Mouse (Mus musculus) gastrocnemius, postnatal 14 days (tissue): Measurements from ENCODE around the gene Fam189a1. TPM values are rescaled to one million over a fixed set of nuclear protein-coding genes. Genes with fewer than 3 reads are reported as not detected.
A peak's percentile ranks its signal among the peaks of the same experiment; 100 is the strongest.

Experiments
- DNase-seq: peaks from one replicate; pipeline ENCODE4 v3.0.0; 2021; ENCODE audit warnings: mixed read lengths
- intact Hi-C: fragments of 180-260 bp; cut with DNase I; formaldehyde crosslinking; loops from one replicate; pipeline ENCODE4 v1.15.1; 2025; ENCODE audit warnings: low total_unique reads
- total RNA-seq, 2 experiments: library from RNA; stranded (reverse); gene quantifications; 2 replicates each; pipeline ENCODE4 v1.2.3; 2021

The Fam189a1 gene
- total RNA-seq, 2 experiments from 2014 or later: 0.09 TPM; not detected in 1

DNA sequence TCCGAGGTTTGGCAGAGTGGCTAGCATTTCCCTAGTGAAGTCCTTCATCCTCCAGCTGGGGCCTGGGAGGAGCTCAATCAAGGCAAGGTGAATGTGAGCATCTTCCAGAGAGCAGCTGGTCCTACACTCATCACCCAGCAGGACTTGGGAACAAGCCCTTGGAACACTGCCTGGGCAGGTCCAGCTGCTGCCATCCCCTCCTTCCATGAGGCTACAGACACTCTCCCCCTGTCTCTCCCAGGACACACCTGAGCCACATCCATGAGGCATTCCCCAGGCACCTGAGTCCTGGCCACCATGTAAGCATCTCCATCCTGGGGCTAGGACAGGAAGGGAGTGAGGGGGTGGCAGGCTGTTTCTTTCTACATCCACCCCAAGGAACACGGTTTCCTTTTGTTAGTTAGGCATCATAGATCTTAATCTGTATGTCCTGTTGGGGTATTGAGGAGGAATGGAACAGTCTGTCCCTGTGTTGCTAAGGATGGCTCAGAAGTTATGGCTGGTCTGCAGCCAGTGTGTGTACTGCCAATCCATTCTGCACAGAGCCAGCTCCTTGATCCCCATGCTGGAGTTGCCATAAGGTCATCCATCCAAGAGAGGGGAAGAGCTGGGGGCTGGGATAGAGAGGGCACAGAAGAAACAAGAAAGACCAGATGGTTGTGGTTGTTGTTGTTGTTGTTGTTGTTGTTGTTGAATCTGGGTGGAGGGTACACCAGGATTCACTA, 174.7 kb downstream of the Fam189a1 start:
- DNase-seq: no peak
- intact Hi-C loops: no loop called here

DNA sequence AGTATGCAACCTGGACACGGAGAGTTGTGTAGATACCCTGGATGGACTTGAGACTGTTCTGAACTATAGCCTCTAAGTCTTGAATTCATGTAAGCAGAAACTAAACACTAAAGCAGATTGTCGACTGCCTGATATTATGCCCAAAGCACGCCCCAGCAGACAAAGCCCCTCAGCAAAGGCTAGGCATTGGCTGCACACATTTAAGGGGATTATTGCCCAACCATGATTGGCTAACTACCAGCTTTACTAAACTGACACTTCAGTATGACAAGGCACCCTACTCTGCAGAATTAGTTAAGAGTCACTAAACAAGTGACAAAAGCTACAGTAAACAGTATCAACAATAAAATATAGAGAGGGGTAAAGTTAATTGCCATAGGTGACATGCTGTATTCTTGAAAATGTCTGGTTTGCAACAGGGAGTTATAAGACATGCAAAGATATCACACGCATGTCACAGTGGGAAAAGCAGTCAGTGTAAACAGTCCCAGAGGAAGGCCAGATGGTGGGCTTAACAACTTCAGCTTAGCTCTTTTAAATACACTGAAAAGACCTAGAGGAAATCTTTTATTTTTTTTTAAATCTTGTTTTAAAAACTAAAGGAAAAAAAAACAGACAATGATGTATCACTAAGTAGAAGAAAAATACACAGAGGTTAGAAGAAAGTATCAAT, 182.6 kb downstream of the Fam189a1 start:
- intact Hi-C loops: no loop called here
- no peak for DNase-seq

DNA sequence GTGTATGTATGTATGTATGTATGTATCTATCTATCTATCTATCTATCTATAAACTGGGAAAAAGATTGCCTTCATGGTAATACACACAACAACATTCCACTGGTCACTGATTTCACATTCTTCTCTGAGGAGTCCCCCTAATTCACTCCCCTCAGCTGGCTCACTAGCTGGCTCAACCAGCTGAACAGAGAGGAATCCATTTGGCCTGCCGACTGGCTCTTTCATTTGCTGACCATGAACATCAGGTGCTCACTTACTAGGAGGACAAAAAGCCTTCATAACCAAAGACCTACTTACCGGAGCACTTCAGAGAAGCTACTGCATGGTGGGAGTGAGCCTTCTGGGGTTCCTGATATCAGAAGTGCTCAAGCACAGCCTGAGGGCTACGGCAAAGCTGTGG, 194.2 kb downstream of the Fam189a1 start:
- intact Hi-C loops: no loop called here

DNA sequence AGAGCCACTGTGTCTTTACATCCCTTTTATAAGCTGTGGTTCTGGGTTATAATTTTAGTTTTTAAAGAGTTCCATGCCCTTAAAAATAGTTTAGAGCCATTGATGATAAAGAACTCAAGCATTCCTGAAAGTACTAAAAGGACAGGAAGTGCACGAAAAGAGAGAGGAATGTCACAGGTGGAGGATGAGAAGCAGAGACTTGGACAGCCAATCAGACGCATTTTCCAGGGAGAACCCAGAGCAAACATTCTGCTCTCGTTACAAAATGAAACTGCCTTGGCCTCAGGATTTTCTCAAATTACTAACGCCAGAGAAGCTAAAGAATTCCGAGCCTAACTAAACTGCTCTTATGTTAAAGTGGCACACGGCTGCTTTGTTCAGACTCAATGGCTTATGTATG, 197.3 kb downstream of the Fam189a1 start:
- no peak for DNase-seq
- intact Hi-C loops: loop anchor here (10.0 kb wide), 1 partner anchor 116 kb away; no protein-coding TSS in a partner anchor

More for the DNA sequence above, 194.2 kb downstream of the Fam189a1 start:
- DNase-seq: no peak

DNA sequence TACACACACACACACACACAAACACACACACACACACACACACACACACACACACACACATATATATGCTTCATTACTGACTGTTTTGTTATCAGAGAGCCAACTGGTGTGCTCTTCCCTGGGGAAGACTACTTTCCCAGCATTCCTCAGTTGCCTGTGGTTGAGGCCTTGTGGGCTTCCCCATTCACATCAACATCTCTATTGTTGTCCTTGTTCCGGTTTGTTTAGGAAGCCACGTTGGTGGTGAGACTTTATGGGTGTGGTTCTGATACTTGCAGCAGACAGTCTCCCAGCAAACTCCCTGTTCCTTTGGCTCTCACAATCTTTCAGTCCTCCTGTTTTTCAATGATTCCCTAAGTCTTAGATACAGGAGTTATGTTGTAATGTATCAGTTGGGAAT, 204.2 kb downstream of the Fam189a1 start:
- DNase-seq: no peak
- intact Hi-C loops: loop anchor here (2.0 to 10.0 kb wide), 2 partner anchors 45 to 123 kb away; no protein-coding TSS in a partner anchor

DNA sequence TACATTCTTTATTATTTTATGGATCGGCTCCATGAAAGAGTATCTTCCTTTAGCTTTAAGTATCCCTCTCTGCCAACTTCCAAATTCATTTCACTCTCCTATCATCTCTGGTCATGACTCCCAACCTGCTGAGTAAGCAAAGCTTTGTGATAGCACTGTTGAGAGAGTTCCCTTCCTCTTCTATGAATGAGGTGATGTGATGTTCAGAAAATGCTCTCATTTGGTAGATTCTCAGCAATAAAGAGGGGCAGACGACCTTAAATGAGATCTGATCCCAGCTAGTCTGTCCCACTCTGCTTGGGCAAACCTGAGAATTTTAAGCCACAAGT, 205.6 kb downstream of the Fam189a1 start:
- intact Hi-C loops: loop anchor here (10.0 kb wide), 1 partner anchor 124 kb away; no protein-coding TSS in a partner anchor
- DNase-seq: no peak

DNA sequence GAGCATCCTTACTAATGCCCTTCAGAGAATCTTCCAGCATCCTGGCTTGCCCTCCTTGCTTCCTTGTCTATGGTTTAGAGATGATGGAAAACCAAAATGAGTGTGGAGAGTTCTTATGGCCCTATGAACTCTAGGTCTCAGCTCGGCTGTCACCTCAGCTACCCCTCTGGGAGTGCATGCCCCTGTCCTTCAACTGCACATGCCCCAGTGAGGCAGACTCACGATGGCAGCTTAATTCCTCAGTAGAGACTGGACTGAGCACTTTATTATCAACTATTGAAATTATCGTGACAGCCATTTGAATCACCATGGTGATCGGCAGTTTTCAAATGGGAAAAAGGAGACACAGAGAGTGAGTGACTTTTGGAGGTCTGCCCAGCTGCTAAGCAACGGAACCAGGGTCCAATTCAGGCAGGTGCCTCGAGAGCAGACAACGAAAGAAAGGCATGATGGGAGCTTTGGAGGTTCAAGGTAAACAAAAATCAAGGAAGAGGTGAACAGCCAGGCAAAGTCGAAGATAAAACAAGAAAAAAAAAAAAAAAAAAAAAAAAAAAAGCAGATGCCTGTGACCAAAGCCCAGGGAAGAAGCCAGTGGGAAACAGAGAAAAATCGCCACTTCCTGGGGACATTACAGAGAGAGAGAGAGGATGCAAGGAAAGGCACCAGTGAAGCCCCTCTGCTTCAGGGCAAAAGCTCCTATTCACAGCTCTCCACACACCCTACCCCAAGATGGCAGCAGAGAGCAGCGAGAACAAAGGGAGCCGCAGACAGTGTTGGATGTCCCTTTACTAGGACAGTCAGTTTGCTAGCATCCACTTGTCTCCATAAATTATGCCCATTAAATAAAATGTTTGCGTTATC, 206.2 kb downstream of the Fam189a1 start:
- intact Hi-C loops: loop anchor here (10.0 kb wide), 1 partner anchor 125 kb away; no protein-coding TSS in a partner anchor
- DNase-seq: peak; percentile 31

DNA sequence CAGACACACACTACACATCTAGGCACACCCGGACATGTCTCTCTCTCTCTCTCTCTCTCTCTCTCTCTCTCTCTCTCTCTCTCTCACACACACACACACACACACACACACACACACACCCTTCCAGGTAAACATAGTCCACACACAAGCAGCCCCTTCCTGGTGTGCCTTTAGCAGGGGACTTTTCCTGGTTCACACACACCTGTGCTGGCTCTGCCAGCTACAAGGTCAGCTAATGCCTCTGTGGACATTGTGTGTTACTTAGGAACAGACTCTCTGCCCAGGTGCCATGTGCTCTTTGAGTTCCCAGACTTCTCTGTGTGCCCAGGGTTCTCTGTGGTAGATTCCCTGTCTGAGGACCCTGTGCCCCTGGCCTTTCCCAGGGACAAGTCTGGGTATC, 206.9 kb downstream of the Fam189a1 start:
- intact Hi-C loops: no loop called here
- DNase-seq: no peak

DNA sequence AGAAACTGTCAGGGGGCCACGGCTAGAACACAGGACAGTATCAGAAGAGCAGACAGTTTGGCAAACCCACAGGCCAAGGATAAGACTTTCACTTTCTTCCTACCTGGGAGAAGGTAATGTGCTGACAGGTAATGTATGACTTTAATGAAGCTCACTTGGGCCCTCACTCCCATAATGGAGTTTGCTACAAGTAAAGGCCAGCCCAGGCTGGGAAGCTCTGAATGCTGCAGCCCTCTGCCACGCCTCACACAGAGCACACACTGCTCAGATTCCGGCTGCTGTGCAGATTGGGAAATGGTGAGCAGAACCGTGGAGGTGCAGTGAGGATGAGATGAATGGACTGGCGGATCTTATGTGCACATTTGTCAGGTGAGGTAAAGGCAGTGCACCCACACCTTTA, 211.7 kb downstream of the Fam189a1 start:
- DNase-seq: no peak
- intact Hi-C loops: no loop called here

DNA sequence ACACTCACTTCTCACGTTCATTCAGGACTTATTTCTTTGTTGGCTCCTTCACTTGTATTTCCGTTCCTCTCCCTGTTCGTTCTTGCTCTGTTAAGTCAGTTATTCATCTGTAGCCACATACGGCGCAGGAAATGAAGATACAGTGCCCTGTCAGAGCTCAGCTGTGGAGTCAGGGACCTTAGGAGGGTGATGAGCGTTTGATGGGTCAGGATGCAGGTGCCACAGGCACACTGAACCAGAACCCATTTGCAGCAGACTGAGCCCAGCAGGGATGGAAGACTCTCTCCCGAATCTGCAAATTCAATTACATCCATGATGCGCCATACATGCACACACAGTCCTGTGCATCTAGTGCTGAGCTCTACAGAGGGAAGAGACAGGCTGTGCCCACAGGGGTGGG, 212.2 kb downstream of the Fam189a1 start:
- intact Hi-C loops: no loop called here
- no peak for DNase-seq

DNA sequence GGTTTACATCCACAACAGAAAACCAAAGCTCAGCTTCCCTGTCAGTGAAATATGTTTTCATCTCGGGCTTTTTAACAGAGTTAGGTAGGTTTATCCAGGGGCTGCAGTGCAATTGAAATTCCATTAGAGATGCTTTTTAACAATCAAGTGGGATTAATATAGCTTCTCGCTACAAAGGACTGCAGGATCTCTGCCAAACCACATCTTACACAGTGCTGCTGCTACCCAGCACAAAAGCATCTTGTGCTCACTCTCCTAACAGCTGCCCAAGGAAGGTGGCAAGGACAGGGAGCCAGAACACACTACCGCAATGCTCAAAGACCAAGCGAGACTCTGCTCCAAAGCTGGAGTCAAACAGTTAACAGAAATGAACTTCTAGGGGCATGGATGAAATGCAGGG, 219.4 kb downstream of the Fam189a1 start:
- intact Hi-C loops: no loop called here
- DNase-seq: no peak

DNA sequence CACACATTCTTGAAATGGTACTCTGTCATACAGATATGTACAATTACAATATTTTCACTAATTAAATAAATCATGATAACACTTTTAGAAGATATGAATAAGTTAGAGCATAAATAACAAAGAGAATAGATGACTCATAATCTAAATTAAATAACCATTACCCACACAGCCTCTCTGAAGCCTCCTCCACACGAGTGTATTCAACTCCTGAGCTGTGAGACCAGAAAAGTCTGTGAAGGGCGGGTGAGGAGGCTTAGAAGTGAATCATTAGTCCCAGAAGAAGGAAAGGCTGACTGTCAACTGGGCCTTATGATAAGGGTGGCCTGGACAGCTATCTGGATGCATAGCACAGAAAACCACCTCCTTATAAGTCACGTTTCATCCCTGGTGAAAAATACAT, 222.3 kb downstream of the Fam189a1 start:
- DNase-seq: no peak
- intact Hi-C loops: no loop called here

DNA sequence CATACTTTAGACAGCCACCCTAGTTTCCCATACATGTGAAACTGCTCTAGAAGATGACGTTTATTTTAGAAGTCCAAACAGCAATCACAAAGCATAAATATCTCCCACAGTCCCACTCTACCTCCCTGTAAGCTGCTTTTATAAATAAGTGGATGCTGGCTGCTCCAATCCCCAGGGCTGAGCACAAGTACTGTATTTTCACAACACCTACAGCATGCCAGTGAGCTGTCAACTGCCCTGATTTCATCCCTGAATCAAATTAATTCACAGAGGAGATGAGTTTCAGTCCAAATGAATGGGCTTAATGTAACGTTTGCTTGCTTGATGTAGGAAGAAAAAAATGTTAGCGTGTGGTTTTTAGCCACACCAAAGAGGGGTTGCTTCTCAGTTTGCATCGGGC, 225.4 kb downstream of the Fam189a1 start:
- DNase-seq: no peak
- intact Hi-C loops: no loop called here

DNA sequence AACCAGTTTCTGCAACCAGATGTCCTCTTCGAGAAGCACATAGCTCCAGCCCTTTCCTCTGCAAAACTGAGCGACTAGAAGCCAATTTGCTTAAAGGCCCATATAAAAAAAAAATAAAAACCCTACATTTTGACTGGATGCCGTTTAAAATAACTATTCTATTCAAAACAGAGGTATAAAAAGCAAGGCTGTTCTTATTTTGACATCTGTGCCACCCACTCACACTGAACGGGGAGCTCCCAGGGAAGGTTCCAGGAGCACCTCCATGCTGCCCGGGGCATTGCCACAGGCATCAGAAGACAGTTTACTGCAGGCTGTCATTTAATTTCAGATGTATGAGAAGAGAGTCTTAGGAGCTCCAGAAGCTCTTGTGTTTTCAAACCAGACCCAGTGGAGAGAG, 232.5 kb downstream of the Fam189a1 start:
- no peak for DNase-seq
- intact Hi-C loops: no loop called here

DNA sequence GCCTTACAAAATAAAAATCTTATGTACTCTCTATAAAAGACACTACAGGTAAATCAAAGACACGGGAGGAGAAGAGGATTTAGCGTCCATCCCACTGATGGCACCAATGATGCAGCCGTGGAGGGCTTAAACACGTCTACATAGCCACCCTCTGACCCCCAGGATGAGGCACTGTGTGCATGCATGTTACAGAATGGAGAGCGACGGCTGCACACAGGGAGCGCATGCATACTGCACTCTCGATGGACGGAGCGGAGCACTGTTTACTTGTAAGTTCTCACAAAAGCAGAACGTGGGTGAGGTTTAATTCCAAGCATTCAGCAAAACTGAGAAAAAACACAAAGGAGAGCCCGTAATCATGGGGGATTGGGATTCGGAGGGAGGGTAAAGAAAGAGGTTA, 235.2 kb downstream of the Fam189a1 start:
- intact Hi-C loops: no loop called here
- no peak for DNase-seq

DNA sequence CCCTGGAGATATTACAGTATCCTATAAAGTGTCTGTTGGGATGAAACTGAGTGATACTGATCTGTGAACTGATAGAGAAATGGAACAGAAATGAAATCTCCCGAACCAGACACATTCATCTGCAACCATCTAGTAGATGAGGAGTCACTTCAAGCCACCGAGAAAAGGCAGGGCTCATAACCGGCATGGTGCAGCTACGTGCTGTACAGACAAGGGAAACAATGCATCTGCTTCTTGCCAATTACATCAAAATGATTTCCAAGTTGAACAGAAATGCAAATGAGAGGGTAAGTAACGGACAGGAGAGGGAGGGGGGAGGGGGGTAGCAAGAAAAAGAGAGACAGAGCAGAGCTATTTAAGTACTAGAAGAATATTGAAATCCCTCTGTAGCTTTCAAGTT, 235.6 kb downstream of the Fam189a1 start:
- intact Hi-C loops: no loop called here
- DNase-seq: no peak

DNA sequence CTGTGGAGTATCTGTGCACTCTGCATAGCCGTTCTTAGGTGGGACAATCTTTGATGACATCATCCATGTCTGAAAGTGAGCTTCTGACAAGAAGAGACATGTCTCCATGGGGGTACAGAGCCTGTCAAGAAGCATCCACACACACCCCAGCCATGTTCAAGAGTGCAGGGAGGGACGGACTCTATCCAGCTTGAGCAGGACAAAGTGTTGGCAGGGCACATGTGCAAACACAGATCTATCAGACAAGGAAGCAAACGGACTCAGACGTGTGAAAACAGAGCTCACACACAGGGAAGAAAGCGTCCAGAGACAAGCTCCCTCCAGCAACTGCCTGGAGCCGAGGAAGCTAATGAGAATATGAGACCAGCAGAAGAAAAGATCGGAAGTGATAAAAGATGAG, 239.7 kb downstream of the Fam189a1 start:
- intact Hi-C loops: no loop called here
- DNase-seq: no peak

DNA sequence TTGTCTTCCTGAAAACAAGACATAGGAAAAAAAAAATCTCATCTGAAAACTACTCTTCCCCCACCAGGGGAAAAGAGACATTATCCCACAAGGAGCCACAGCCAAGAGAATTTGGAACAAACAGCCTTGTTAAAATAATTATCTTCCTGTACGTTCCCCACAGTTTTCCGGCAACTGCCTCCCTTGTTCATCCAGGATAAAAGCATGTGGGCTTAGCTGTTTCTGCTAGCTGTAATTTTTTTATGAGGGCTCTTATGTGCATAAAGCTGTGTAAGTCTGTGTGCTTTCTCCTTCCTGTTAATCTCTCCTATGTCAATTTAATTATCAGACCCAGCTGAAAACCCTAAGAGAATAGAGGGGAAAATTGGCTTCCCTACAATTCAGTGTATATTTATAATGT, 241.2 kb downstream of the Fam189a1 start:
- intact Hi-C loops: no loop called here
- no peak for DNase-seq

DNA sequence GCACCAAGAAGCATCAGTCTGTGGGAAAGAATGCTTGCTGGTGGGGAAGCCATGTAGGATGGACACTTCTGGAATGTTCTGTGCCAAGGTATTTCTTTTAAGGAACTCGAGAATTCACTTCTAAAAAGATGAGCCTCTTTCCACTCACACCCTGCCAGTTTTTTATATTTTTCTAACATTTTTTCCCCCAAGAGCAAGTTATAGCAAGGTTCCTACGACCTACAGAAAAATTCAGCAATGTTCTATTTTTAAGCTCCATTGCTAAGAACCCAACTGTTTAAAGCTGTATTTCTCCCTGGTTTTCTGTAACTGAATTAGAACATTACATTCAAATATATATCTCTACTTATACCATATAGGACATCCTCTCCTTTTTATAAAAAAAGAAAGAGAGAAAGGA, 244.4 kb downstream of the Fam189a1 start:
- no peak for DNase-seq
- intact Hi-C loops: no loop called here

DNA sequence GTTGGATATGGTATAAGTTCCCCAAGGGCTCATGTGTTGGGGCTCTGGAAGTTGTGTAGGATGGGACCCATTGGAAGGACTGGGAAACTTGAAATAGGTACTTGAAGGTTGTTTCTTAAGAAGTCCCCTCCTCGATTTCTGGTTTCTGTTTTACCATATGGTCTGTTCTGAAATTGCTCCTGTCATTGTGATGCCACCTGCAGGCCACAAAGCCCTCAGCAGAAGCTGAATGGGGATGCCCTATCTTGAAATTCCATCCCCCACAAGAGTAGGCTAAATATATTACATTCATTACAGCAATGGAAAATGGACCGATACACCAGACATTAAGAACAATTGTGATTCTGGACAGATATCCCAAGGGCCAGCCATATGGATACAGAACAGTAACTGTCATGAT, 246.2 kb downstream of the Fam189a1 start:
- intact Hi-C loops: no loop called here
- DNase-seq: no peak
